ENCODE assay signal across 17 mouse cellular contexts in the genomic region with DNA sequence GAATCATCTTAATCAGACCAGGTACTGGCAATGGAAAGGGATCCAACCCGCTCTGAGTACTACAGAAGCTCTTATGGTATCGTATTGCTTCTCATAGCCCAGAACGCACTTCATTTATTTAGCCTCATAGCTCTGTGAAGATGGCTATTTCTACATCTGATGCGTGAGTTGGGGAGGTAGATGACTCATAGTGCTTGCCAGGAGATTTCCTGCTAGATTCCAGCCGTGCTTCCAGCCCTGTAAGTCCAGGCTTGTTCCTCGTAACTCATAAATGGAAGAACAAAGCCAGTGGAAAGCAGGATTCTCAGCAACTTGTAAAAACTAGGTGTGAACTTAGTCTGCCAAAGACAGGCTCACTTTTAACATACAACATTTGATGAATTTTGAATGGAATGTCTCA.
"Had no signal": no experiment of that assay in that cellular context is flagged by ENCODE, and none has a peak within 500 bp of the region (broad histone marks: within the 10 kb centered on the region; RNA-seq: fewer than 3 reads in every experiment).

No protein-coding gene starts in this region.

- ATAC-seq: intestine, embryonic 16.5 days; liver, postnatal 0 days; midbrain, embryonic 15.5 days had no signal

- H3K9me3 ChIP-seq: kidney, embryonic 15.5 days; limb, embryonic 12.5 days; liver, embryonic 13.5 days; lung, embryonic 15.5 days; megakaryocyte, embryonic 14.5 days; midbrain, embryonic 15.5 days; neural tube, embryonic 12.5 days had no signal

- H3K36me3 ChIP-seq: kidney, embryonic 15.5 days; limb, embryonic 12.5 days; liver, embryonic 13.5 days; lung, embryonic 15.5 days; midbrain, embryonic 15.5 days; neural tube, embryonic 12.5 days had no signal

- H3K27ac ChIP-seq: kidney, embryonic 15.5 days; left cerebral cortex, adult 2 months; limb, embryonic 12.5 days; liver, embryonic 13.5 days; lung, embryonic 15.5 days; macrophage; midbrain, embryonic 15.5 days; neural tube, embryonic 12.5 days had no signal

- H3K27me3 ChIP-seq: kidney, embryonic 15.5 days; limb, embryonic 12.5 days; liver, embryonic 13.5 days; lung, embryonic 15.5 days; megakaryocyte, embryonic 14.5 days; midbrain, embryonic 15.5 days; neural tube, embryonic 12.5 days had no signal

- DNase-seq: kidney, adult 2 months; kidney, postnatal 25 days; liver; liver, embryonic 13.5 days; liver, postnatal 0 days; lung, postnatal 14 days; thymus, postnatal 36 days had no signal

- H3K4me2 ChIP-seq: kidney, embryonic 15.5 days; limb, embryonic 12.5 days; liver, embryonic 13.5 days; lung, embryonic 15.5 days; midbrain, embryonic 11.5 days; midbrain, embryonic 15.5 days; neural tube, embryonic 12.5 days had no signal

- H3K4me3 ChIP-seq: kidney, embryonic 15.5 days; left cerebral cortex, adult 2 months; limb, embryonic 12.5 days; liver, embryonic 13.5 days; lung, embryonic 15.5 days; megakaryocyte, embryonic 14.5 days; midbrain, embryonic 15.5 days; neural tube, embryonic 12.5 days had no signal

- H3K9ac ChIP-seq: kidney, embryonic 15.5 days; limb, embryonic 12.5 days; liver, embryonic 13.5 days; liver, postnatal 0 days; lung, embryonic 15.5 days; midbrain, embryonic 15.5 days; neural tube, embryonic 12.5 days had no signal

- H3K4me1 ChIP-seq: limb, embryonic 12.5 days; liver, embryonic 13.5 days; lung, embryonic 15.5 days; midbrain, embryonic 15.5 days had no signal
